Mouse (Mus musculus) kidney, adult 9 months (tissue): Measurements from ENCODE around the gene Large1.
A peak's percentile ranks its signal among the peaks of the same experiment; 100 is the strongest.
"Not testable (repeated sequence)": the region's sequence is repeated elsewhere in the genome, so short reads cannot be mapped to it uniquely, and the experiment has no call there.

Experiments used
- DNase-seq: peaks from one replicate; pipeline ENCODE4 v3.0.0; 2022

Large1 gene

DNA sequence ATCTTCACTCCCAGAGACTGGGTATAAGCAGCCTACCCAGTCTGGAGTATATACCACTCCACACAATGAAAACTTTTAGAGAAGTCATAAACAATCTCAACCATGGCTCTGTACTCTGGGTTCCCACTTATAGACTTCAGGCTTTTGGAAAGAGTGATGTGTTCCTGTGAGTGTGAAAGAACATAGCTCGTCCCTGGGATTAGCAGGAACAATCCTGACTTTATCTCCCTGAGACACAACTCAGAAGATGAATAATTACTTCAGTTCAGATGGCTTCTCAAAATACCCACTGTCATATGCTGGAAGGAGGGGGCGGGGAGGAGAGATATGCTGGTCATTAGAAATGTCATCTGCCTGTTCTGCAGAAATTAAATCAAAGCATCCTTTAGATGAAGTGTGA is 192.4 kb downstream of the Large1 start:
- DNase-seq, result no peak

DNA sequence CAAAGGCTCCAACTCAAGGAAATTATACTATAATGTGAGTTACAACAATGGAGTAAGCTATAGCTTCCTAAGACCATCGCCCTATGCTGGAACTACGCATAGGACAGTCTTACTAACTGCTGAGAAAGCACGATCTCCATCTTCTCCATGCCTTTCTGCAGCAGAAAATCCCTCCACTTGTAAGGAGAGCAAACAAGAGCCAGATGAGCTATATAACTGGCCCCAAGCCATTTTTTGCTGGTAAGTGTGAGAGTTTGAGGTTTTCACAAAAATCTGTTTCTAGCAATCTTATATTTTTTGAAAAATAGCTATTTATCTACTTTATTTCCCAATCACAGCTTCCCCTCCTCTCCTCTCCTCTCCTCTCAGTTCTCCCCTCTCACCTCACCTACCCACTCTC is 206.1 kb downstream of the Large1 start:
- DNase-seq, result no peak

DNA sequence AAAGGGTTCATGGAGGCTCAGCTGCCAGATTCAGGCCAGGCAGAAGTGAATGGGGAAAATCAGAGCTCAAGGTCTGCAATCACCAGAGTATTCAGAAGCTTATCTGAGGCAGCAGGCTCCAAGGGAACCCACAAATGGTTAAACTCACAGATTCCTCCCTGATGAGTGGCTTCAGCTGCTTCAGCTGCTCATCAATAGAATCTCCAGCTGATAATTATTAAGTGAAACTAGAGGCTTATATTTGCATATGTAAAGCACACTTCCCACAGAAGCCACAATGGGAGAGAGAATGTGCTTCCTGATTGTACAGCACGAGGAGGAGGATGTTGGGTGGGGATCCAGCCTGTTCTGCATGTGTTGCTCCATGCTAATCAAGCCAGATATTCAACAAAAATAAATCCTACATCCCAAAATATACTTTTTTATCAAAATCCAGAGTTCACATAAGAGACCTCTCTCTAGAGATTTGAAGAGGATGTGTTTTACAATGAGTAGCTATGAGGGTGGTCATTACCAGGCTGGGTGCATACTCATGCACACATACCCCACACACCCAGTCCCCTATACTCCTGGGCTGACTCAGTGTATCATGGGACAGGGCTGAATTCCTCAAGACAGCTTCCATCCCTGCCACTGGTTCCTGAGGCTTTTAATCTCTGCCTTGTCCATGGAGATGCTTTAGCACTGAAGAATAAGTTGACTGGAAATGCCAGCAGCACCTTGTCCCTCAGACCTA is 210.5 kb downstream of the Large1 start:
- no peak for DNase-seq

DNA sequence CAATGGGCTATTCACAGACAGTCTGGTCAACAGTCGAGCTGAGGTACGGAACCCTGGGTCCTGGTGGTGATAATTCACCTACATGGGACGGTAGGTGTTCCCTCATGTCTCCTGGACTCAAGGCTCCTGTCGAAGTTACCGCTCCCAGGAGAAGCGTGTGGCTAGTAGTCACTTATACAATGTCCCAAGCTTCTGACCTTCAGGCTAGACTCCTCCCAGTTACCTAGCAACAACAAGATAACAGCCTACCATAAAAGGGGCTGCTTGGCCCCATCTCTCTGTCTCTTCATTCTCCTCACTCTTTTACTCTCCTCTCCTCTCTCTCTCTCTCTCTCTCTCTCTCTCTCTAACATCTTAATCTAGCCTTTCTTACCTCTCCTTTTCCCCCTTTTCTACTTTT is 217.9 kb downstream of the Large1 start:
- no peak for DNase-seq

DNA sequence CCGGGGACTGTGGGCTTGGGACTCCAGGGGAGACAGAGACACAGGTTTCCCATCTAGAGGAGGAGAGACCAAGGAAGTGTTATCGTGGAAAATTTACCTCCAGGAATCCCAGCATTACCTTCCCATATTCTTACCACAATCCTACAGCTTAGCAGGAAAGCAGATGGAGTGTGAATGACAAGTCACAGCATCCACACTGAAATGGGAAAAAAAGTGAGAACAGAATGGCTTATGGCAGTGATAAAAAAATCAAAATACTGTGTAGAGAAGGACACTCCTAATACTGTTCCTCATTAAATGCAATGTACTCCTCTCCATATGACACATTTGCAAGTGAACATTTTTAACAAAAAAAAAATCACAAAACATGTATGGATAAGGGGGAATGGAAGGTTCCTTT is 221.3 kb downstream of the Large1 start:
- DNase-seq, result no peak

DNA sequence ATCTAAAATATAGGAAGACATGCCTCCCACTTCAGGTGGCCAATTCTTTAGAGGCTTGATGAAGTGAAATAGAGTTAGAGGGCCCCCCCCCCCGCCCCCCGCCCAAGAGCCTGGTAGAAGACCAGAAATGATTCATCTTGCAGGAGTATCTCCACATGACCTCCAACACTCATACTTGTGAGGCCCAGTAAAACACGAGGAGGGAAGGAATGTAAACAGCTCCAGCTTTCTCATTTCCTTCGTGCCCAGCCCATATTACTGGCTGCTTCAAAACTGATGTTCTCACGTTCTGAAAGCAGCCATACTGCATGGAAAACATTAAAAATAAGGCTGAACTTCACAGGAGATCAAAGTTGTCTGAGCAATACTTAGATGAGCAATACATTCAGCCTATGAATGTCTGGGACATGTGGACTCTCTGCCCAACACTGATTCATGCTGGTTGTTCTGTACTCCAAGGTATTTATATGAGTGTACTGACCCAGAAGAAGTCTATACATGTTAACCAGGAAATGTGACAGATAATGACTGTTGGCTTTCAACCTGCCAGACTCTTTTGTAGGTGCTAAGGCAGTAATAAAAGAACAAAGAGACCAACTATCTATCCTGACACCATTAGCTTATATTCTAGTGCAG is 229.4 kb downstream of the Large1 start:
- no peak for DNase-seq

DNA sequence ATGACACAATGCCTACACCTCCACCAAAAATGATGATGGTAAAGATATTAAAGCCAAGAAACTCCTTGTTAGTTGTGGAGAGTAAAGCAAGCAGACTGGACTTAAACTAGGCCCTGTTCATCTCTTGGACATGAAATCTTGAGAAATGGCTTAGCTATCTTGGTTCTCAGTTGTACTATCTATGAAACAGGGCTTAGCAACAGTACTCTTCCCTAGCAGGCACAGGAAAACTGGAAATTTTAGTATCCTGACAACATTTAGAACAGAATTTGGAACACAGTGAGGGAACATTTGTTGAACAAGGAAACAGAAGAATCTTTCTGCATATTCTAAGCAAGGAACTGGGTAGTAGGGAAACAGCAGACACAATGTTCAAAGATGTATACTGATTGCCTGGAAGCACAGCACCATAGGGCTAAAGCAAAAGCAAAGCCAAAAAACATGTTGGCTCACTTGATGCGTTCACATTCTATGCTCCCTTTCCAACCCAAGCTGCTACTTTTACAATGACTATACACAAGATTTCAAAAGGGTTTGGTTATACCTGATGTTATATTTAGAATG is 240.9 kb downstream of the Large1 start:
- DNase-seq, result no peak

DNA sequence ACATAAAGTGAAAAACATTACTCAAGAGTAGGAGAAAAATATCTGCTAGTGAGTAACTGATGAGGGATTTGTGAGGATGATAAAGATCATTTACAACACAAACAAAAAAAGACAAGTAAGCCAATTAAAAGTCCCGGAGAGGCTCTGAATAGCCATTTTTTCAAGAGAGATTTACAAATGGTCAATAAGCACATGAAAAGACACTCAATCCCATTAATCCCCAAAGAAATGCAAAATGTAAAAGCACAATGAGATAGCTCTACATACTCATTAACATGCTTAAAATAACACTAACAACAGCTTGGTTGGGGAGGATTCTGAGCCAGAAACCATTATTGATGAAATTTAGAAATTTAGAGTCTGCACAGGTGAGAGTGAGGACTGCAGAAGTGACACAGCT is 249.3 kb downstream of the Large1 start:
- DNase-seq, result no peak

DNA sequence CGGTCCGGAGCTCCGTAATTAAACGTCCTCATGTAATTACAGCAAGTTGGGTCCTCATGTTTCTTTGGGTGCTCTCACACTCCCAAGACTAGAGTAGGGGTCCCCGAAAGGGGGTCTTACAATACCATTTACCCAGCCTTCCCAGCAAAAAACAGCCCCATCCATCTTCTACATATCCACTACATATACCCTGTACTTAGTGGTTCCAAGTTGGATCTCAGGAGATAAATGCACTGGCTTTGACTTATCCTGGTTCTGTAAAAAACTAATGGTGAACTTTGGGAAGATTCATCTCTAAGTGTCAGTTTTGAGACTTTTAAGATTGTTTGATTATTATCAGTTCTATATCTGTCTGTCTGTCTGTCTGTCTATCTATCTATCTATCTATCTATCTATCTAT is 252.3 kb downstream of the Large1 start:
- DNase-seq, result no peak

DNA sequence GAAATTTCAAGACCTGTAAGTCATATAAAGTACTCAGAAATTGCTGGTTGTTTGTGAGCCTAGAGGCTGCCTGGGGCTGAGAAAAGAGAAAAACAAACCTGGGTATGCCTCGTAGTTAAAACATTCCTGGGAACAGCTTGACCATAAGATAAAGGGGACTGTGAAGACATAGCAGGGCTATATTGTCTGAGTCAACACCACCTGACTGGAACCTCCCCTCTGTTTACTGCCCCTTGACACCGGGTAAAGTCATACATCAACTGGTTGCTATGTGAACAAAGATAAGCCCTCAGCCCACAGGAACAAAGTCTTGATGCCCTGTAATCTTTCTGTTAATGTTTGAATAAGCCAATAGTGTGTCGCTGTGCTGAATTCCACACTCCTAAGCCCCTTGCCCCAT is 252.7 kb downstream of the Large1 start:
- not testable (repeated sequence) for DNase-seq

DNA sequence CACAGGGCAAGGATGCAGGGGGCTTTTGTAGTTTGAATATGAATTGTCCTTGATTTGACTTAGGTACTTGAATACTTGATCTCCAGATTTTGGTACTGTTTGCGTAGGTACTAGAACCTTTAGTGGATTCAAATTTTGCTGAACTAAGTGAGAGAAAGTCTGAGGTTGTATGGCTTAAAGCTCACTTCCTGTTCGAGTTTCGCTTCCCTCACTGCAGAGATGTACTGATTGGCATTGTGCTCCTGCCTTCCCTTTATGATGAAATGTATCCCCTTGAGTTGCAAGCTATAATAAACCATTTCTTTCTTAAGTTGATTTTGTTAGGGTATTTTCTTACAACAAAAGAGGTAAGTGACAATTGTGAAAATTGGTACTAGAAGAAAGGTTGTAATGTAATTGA is 253.8 kb downstream of the Large1 start:
- no peak for DNase-seq

DNA sequence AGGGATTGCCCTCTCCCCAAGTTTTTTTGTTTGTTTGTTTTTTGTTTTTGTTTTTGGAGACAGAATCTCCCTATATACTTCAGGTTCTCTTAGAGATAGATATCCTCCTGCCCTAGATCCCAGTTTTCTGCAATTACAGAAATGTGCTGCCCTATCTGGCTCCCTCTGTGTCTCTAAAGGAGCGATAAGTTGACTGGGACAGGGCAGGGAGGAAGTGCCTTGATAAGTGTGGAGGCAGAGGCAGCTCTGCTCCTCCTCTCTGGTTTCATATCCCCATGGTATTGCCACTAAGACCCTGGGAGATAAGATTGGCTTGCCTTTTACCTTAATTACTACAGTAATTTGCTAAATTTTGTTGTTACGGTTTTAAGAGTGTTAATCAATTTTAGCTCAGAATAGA is 256.4 kb downstream of the Large1 start:
- DNase-seq, result no peak

DNA sequence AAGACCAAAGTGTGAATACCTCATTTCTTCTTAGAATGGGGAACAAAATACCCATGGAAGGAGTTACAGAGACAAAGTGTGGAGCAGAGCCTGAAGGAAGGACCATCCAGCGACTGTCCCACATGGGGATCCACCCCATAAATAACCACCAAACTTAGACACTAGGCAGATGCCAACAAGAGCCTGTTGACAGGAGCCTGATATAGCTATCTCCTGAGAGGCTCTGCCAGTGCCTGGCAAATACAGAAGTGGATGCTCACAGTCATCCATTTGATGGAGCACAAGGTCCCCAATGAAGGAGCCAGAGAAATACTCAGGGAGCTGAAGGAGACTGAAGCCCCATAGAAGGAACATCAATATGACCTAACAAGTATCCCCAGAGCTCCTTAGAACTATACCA is 275.6 kb downstream of the Large1 start:
- not testable (repeated sequence) for DNase-seq

DNA sequence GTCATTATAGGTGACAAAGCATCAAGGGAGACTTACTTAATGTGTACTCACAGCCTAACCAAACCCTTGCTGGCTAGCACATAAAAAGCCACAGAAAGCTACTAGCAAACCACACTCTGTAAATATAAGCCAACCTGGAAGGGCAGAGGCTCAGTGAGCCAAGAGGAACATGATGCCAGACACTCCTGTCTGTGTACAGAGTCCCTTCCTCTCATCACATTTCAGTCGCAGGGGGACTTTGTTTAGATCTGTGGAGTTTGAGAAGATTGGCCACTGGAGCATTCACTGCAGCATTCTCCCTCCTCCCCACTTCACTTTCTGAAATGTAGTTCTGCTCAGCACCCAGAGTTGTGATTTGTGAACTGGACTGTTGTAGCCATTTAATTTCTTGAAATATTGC is 291.9 kb downstream of the Large1 start:
- DNase-seq, result no peak

DNA sequence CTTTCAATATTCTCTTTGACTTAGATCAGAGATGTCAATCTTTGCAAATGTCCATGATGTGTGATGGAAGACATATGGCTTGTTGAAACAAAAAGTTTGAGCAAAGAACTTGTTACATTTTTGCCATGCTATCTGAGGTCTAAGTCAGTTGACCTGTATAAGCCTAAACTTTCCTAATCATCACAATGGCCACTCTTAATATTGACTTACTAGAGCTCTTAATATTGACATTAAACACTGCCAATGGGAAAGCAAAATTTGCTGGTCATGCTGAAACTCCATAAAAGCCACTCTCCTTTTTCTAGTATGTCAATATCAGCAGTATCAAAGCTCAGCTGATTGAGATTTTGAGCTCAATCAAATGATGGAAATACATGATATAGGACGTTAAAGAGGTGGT is 298.6 kb downstream of the Large1 start:
- no peak for DNase-seq

DNA sequence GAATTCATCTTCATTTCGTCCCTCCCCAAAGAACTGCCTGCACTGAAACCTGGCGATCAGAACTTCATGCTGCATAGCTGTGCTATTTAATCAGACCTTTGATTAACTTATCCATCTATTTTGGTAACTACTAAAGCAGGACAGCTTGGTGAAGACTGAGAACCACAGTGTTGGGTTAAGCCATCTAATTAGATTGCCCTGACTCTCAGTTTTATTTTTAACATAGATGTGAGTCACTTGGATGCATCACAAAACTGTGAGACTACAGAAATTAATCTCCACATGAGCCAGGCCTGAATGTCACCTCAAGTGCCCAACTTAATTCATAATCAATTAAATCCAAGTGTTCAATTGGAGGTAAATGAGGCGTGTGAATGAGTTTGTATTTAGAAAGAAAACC is 299.5 kb downstream of the Large1 start:
- no peak for DNase-seq

DNA sequence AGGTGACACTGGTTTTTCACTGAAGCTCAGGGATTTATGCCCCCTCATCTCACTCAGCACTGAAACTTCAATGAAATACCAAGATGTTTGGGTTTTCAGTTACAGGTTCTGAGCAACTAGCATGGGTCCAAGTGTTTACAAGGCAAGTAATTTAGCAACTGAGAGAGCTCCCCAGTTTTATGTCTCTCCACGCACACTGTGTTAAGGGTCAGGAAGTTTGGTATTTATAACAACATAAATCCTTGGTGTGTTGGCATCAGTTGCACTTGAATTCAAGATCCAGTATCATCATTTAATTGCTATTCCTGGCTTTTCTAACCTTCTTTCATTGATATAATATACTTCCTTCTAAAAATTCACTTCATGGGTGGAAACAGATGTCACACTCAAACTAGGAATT is 300.9 kb downstream of the Large1 start:
- DNase-seq, result no peak

DNA sequence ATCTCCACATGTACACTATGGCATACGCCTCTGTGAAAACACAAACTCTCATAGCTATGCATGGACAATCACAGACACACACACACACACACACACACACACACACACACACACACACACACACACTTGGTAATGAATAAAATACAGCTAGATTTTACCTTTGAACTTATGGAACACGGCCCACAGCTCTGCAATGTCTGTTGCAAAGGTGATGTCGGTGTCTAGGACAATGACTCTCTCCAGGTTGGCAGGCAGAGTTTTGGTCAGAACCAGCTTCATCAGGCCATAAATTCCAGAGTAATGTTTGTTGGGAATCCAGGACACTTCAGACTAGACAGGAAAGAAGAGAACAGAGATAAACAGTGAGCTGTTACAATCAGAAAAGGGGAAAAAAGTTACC is 305.2 kb downstream of the Large1 start:
- DNase-seq, result peak; percentile 60

DNA sequence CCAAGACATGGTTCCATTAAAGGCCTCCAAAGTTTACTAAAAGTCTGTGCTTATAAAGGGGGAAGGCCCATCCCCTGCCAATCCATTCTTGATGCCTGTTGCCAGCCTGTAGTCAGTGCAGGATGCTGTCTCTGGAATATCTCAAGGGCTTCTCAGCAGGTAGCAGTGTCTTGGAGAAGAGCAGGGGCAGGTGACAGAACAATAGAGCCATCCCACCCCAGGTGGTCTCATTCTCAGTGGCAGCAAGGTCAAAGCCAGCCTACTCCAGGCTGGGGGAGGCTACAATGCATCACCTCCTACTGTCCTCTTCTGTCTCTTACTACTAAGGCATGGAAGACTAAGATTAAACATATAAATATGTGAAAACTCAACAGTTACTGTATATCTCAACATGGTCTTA is 323.6 kb downstream of the Large1 start:
- DNase-seq, result no peak

DNA sequence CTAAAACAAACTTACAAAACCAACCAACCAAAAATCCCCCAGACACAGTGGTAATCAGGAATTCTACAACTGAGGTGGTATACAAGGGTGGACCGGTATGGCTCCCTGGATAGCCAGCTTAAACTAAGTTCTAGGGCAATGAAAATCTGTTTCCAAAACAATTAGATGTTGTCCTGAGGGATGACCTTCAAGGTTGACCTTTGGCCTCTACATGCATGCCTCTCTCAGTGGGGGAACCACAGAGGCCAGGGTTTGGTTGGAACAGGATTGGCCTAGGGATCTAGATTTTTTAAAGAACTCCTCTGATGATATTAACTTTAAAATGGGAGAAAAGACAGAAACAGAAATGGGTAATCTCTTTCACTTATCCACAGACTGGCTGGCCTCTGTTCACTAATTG is 335.1 kb downstream of the Large1 start:
- DNase-seq, result no peak

DNA sequence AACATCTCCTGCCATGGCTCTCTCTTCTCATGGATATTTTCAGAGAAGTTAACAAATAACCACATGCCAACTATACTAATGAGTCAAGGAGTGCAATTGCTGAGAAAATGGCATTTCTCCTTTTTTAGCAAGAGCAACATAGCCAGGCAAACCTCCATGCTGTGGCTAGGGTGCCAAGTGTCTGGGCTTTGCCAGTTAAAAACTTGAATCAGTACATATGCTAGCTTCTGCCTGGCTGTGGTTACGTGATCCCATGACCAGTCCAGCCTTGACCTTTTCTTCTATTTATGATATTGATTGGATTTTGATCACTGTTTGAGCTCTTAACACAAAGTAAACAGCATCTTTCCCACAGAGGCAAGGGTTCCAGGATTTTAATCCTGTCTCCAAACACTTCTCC is 335.7 kb downstream of the Large1 start:
- DNase-seq, result no peak

DNA sequence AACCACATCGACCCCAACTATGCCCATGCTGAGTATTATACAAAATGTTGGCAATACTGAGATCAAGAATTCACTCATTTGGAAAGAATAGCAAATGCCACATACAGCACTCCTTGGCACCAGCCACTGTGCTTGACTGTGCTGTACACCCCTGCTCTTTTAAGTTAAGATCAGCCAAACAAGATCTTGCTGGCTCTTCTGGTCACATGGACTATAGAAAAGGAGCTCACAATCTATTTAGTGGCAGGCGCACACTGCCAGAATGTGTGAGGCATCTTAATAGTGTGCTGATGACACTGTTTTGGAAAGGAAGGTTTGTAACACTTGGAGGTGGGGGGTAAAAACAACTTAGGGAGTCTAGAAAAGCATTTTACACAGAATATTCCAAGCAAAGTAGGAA is 337.0 kb downstream of the Large1 start:
- no peak for DNase-seq

DNA sequence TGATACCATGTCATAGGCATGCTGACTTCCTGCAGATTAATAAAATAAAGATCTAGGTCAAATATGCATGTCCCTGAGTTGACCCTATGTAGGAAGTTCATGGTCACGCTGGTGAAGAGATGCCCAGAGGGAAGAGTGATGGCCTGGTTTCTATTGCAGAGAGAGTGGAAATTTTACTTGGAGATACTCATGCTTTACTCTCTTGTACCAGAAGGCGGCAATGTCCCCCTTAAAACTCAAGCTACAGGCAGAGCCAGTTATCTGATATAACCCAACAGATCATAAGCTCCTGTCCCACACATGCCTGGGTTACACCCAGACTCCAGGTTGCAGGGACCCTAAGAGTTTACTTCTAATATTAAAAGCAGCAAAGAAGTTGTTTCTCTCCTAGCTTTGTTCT is 345.9 kb downstream of the Large1 start:
- peak; percentile 37 for DNase-seq

DNA sequence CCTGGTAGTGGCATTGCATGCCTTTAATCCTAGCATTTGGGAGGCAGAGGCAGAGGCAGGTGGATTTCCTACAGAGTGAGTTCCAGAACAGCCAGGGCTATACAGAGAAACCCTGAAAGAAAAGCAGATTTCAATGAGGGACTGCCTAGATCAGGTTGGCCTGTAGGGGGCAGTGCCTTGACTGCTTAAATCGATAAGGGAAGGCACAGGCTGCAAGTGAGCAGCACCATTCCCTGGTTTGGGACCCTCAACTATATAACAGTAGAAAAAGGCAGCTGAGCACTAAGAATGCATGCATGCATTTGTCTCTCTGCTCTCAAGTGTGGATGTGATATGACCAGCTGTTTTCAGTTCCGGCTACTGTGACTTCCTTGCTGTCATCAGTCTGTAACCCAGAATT is 349.5 kb downstream of the Large1 start:
- peak; percentile 10 for DNase-seq

DNA sequence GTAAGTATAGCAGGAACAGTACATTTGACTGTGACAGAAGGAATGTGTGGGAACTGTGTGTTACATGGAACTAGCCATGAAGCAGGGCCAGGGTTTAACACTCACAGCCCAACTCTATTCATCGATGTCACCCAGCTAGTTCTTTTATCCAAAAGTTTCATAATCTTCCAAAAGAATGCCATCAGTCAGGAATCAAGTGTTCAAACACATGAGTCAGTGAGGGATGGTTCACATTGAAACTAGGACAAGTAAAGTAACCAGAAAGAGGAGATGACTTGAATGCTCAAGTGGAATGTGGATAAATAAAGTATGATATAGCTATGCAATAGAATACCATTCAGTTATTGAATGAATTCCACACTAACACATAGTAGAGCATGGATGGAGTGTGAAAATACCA is 359.5 kb downstream of the Large1 start:
- DNase-seq, result no peak
